Mouse (Mus musculus) forebrain, postnatal 0 days (tissue): ENCODE measurements around the gene Dnajc11. TPM values are rescaled to one million over a fixed set of nuclear protein-coding genes. Genes with fewer than 3 reads are reported as not detected.
A peak's percentile ranks its signal among the peaks of the same experiment; 100 is the strongest.

Source experiments
- ATAC-seq: fragments of 200-750 bp; cut with Nextera tagmentation; 2 replicates; pipeline ENCODE4 v1.8.0; 2017; ENCODE audit warnings: mild to moderate bottlenecking, moderate library complexity
- DNase-seq: peaks from one replicate; pipeline ENCODE4 v3.0.0-alpha.2; 2015
- H3K27ac ChIP-seq: fragments of 300-500 bp; sonication (generic); 2 replicates; pipeline ENCODE4 v1.5.1; 2014; ENCODE audit warnings: low read depth, mild to moderate bottlenecking, antibody characterized with exemption, low read length, moderate library complexity, mixed read lengths
- H3K27me3 ChIP-seq: fragments of 300-500 bp; sonication (generic); 2 replicates; pipeline ENCODE4 v1.6.1; 2014; ENCODE audit warnings: mild to moderate bottlenecking, low read length, mixed read lengths; ENCODE audit not compliant: insufficient read depth
- H3K36me3 ChIP-seq: fragments of 300-500 bp; sonication (generic); 2 replicates; pipeline ENCODE4 v1.6.1; 2014; ENCODE audit warnings: mild to moderate bottlenecking, moderate library complexity; ENCODE audit not compliant: insufficient read depth
- H3K4me1 ChIP-seq: fragments of 300-500 bp; sonication (generic); 2 replicates; pipeline ENCODE4 v1.6.1; 2014; ENCODE audit warnings: antibody characterized with exemption; ENCODE audit not compliant: insufficient read depth
- H3K4me2 ChIP-seq: fragments of 300-500 bp; sonication (generic); 2 replicates; pipeline ENCODE4 v1.6.1; 2014; ENCODE audit warnings: low read depth, mild to moderate bottlenecking, moderate library complexity
- H3K4me3 ChIP-seq: fragments of 300-500 bp; sonication (generic); 2 replicates; pipeline ENCODE4 v1.5.1; 2014; ENCODE audit warnings: low read depth, low read length, mixed read lengths
- H3K9ac ChIP-seq: fragments of 300-500 bp; sonication (generic); 2 replicates; pipeline ENCODE4 v1.6.1; 2014; ENCODE audit warnings: mild to moderate bottlenecking
- H3K9me3 ChIP-seq: fragments of 300-500 bp; sonication (generic); 2 replicates; pipeline ENCODE4 v1.6.1; 2016; ENCODE audit warnings: low read length
- CTCF ChIP-seq: sonication (generic); IDR thresholded peaks from 2 replicates; pipeline ENCODE4 v1.5.1; 2016; ENCODE audit warnings: antibody characterized with exemption, control low read depth, low read depth
- WGBS: fragments of 180-500 bp; shearing (Covaris S2); extraction: QIAGEN DNeasy Blood & Tissue Kit; methylation state at CpG from one replicate; pipeline ENCODE4 v1.1.7; 2014; 5-methylcytosine and 5-hydroxymethylcytosine counted together
- polyA plus RNA-seq: library from polyadenylated mRNA; unstranded; fragments of >200 nt; fragmentation: Nextera tagmentation; extraction: Ambion mirVana; gene quantifications from 2 replicates; pipeline ENCODE4 v1.2.1, GENCODE M21; 2015
- total RNA-seq: library from RNA; depleted of rRNA; stranded (reverse); fragments of >200 nt; gene quantifications from 2 replicates; pipeline ENCODE4 v1.2.3, GENCODE M21; 2014

The Dnajc11 gene
- total and polyA plus RNA-seq, 2 experiments from 2014 or later: 72.2 to 72.3 TPM

DNA sequence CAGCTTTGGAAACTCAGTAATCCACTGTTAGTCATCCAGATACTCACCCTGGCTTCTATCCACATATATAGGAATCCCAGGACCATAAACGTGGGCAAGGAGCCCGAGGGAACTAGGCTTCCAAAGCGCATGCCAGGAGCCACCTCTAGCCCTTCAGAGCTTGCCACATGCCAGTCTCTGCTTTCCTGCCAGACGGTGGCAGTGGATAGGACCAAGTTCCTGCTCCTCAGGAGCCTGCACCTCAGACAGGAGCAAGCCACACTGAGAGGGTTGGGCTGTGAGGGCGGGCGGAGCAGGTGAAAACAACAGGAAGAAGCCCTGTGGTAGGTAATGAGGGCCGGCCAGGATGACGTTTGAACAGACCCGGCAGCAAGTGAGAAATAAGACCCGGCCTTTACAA is 52.4 kb downstream of the Dnajc11 start:
- Histone ChIP-seq H3K9ac (no peak overlapping the region), H3K4me1 (peaks cover 5% of the 10 kb centered on the region; the same call in 1 of the 2 replicates), H3K27me3 (no peaks in the 10 kb centered on the region), H3K36me3 (peaks cover 19% of the 10 kb centered on the region), H3K9me3 (no peaks in the 10 kb centered on the region), H3K4me3 (no peak overlapping the region), H3K4me2 (no peak overlapping the region), H3K27ac (no peak overlapping the region)
- DNase-seq: no peak
- TF ChIP-seq CTCF: no peak
- ATAC-seq: no peak
- WGBS: 45% methylated on average over 10 of the region's 10 CpGs

DNA sequence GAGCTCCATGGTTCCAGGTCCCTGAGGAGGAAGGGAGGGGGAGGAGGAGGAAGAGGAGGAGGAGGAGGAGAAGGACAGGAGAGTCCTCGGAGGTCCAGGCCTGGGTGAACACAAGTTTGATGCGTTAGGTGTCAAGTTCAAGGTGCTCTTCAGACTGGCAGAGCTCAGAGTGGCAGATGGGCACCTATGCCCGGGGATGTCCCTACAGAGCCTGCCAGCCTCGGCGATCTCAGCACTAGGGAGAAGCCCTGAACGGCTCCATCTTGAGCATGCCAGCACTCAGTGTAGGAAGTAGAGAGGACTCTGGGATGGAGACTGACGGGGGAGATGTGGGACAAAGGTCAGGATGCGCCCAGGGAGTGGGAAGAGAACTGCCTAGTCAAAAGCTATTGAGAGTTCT is 53.2 kb downstream of the Dnajc11 start:
- Histone ChIP-seq H3K4me1 (peaks cover 5% of the 10 kb centered on the region; the same call in 1 of the 2 replicates), H3K4me2 (no peak overlapping the region), H3K4me3 (no peak overlapping the region), H3K27me3 (no peaks in the 10 kb centered on the region), H3K9ac (0 out of 2 replicates have a peak overlapping the region, but pooled peaks have one; percentile 10), H3K9me3 (no peaks in the 10 kb centered on the region), H3K27ac (no peak overlapping the region), H3K36me3 (peaks cover 26% of the 10 kb centered on the region)
- no peak for DNase-seq
- 68% methylated on average over 8 of the region's 8 CpGs for WGBS
- no peak for ATAC-seq
- no peak for TF ChIP-seq CTCF

DNA sequence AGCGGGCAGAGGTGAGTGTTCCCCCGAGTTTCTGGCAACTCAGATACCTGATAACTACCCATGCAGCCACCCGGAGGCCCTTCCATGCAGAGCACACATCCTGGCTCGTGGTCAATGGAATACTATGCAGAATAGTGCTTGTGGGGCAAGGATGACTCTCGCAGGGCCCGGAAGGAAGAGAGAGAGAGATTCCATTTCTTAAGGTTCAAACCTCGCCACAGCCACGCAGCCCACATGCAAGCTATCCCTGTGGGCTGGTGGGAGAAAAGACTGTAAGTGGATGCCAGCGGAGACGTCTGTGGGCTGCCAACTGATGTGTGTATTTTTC is 54.5 kb downstream of the Dnajc11 start:
- ATAC-seq (no peak), DNase-seq (no peak)
- Histone ChIP-seq H3K4me3 (peak overlapping the region; percentile 72), H3K4me2 (peak overlapping the region; percentile 66), H3K4me1 (peaks cover 5% of the 10 kb centered on the region; the same call in 1 of the 2 replicates), H3K9me3 (no peaks in the 10 kb centered on the region), H3K36me3 (peaks cover 29% of the 10 kb centered on the region), H3K9ac (peak overlapping the region; percentile 93), H3K27ac (peak overlapping the region; percentile 90), H3K27me3 (no peaks in the 10 kb centered on the region)
- WGBS: 18% methylated on average over 10 of the region's 10 CpGs
- no peak for TF ChIP-seq CTCF

DNA sequence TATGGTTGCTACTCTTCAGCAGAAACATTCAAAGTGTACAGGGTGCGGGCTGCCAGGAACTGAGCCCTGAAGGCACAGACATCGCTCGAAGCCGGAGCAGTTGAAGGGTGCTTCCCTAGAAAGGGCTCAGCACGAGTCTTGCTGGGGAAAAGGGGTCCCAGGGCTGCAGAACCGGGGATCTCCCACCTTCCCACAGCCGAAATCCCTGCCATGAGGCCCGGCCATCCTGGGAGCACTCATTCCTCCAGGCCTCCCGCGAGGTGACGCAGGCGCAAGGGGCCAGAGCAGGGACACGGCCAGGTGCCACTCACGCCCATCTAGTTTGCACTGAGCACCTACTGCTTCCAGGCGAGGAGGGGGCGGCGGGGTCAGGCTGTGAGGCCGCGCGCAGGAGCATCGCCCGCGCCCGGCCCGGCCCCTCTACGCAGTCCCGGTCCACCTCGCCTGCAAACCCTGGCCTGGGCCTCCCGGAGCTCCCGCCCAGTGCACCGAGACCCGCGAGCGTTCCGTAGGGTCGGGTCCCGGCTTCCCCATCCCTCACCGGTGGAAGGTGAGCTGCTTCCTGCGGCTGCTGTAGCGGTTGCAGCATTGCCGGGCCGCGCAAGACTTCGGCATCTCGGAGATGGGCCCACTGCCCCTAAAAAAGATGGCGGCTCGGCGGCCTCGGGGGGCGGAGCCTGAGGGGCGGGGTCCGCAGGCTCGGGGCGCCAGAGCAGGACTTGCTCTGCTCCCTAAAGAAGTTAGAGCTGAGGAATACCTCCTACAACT is 55.0 kb downstream of the Dnajc11 start, which contains the start of gene Thap3:
TSS of gene Thap3 (minus strand) at position 656 of the 768 bp plus-strand sequence.
- H3K9ac ChIP-seq: peak within 1 kb of the TSS; percentile 93
- no peaks in the 10 kb centered on the region for H3K27me3 ChIP-seq
- H3K36me3 ChIP-seq: peaks cover 24% of the 10 kb centered on the region
- 0 out of 2 replicates have a peak, but pooled peaks have one; percentile 3 for TF ChIP-seq CTCF
- H3K4me1 ChIP-seq: peaks cover 5% of the 10 kb centered on the region; the same call in 1 of the 2 replicates
- DNase-seq (peak; percentile 83), ATAC-seq (peak; percentile 88)
- H3K4me3 ChIP-seq: peak within 1 kb of the TSS; percentile 72
- H3K9me3 ChIP-seq: no peaks in the 10 kb centered on the region
- H3K4me2 ChIP-seq: peak within 1 kb of the TSS; percentile 66
- WGBS: 2% methylated on average over 54 of the region's 54 CpGs
- peak within 1 kb of the TSS; percentile 90 for H3K27ac ChIP-seq

GRCm38 (mm10) chr4:151989110-151989488 is 55.6 kb downstream of the Dnajc11 start:
- DNase-seq (no peak), ATAC-seq (no peak)
- Histone ChIP-seq H3K4me3 (peak overlapping the region; percentile 72), H3K4me1 (peaks cover 5% of the 10 kb centered on the region; the same call in 1 of the 2 replicates), H3K36me3 (peaks cover 24% of the 10 kb centered on the region), H3K9ac (peak overlapping the region; percentile 93; the same call in 1 of the 2 replicates), H3K27ac (no peak overlapping the region), H3K4me2 (peak overlapping the region; percentile 66), H3K27me3 (no peaks in the 10 kb centered on the region), H3K9me3 (no peaks in the 10 kb centered on the region)
- no peak for TF ChIP-seq CTCF
- 36% methylated on average over 6 of the region's 6 CpGs for WGBS

DNA sequence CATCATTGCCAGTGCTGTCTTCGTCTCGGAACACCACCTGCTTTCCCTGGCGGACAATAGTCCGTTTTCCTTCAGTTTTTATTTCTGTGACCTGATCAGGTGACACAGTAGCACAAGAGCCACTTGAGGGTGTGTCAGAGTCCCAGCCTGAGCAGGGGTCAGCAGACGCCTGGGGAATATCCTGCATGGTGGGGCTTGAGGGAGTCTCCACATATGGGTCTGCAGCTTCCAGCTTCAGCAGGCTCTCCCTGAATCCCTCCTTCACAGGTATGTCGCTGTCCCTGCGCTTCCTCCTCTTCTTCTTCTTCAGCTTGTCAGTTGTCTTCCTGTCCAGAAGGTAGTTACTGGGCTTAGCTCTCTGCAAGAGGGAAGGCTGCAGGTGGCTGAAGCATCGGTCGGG is 58.6 kb downstream of the Dnajc11 start:
- Histone ChIP-seq H3K27me3 (no peaks in the 10 kb centered on the region), H3K4me2 (no peak overlapping the region), H3K4me1 (peaks cover 5% of the 10 kb centered on the region; the same call in 1 of the 2 replicates), H3K4me3 (no peak overlapping the region), H3K9ac (no peak overlapping the region), H3K9me3 (no peaks in the 10 kb centered on the region), H3K36me3 (peaks cover 24% of the 10 kb centered on the region), H3K27ac (no peak overlapping the region)
- ATAC-seq (no peak), DNase-seq (no peak)
- 92% methylated on average over 9 of the region's 9 CpGs for WGBS
- no peak for TF ChIP-seq CTCF

- Histone ChIP-seq H3K9ac (no peak overlapping the region), H3K4me1 (no peaks in the 10 kb centered on the region), H3K4me2 (no peak overlapping the region), H3K4me3 (no peak overlapping the region), H3K27ac (no peak overlapping the region), H3K36me3 (peaks cover 24% of the 10 kb centered on the region), H3K27me3 (no peaks in the 10 kb centered on the region), H3K9me3 (no peaks in the 10 kb centered on the region)
- DNase-seq (no peak), ATAC-seq (no peak)
- no peak for TF ChIP-seq CTCF
- 73% methylated on average over 6 of the region's 6 CpGs for WGBS
These were observed 59.5 kb downstream of the Dnajc11 start for GRCm38 (mm10) chr4:151993035-151993434.
